Mouse (Mus musculus) midbrain, postnatal 0 days (tissue): ENCODE results near the gene Spg20. TPM values are rescaled to one million over a fixed set of nuclear protein-coding genes. Genes with fewer than 3 reads are reported as not detected.

Source experiments
- ATAC-seq: fragments of 200-750 bp; cut with Nextera tagmentation; 2 replicates; pipeline ENCODE4 v1.8.0; 2017; ENCODE audit warnings: moderate number of reproducible peaks, mild to moderate bottlenecking, moderate TSS enrichment, moderate library complexity; ENCODE audit not compliant: low FRiP score
- DNase-seq: peaks from one replicate; pipeline ENCODE4 v3.0.0-alpha.2; 2015; ENCODE audit warnings: low spot score
- H3K27ac ChIP-seq: fragments of 300-500 bp; sonication (generic); 2 replicates; pipeline ENCODE4 v1.5.1; 2014; ENCODE audit warnings: low read depth, mild to moderate bottlenecking, low read length, mixed read lengths
- H3K27me3 ChIP-seq: fragments of 300-500 bp; sonication (generic); 2 replicates; pipeline ENCODE4 v1.6.1; 2014; ENCODE audit warnings: low read length, control low read depth, mixed read lengths; ENCODE audit not compliant: insufficient read depth
- H3K36me3 ChIP-seq: fragments of 300-500 bp; sonication (generic); 2 replicates; pipeline ENCODE4 v1.6.1; 2014; ENCODE audit warnings: low read length, control low read depth, mixed read lengths; ENCODE audit not compliant: insufficient read depth
- H3K4me1 ChIP-seq: fragments of 300-500 bp; sonication (generic); 2 replicates; pipeline ENCODE4 v1.6.1; 2014; ENCODE audit warnings: mild to moderate bottlenecking, control low read depth, antibody characterized with exemption, low read length, mixed read lengths; ENCODE audit not compliant: insufficient read depth
- H3K4me2 ChIP-seq: fragments of 300-500 bp; sonication (generic); 2 replicates; pipeline ENCODE4 v1.6.1; 2014; ENCODE audit warnings: low read depth, mild to moderate bottlenecking, low read length, mixed read lengths; ENCODE audit not compliant: poor library complexity, severe bottlenecking
- H3K4me3 ChIP-seq: fragments of 300-500 bp; sonication (generic); 2 replicates; pipeline ENCODE4 v1.5.1; 2014; ENCODE audit warnings: low read depth, mild to moderate bottlenecking, low read length, moderate library complexity
- H3K9ac ChIP-seq: fragments of 300-500 bp; sonication (generic); replicated peaks from 2 replicates; pipeline ENCODE4 v1.6.1; 2014; ENCODE audit warnings: mild to moderate bottlenecking, low read length, moderate library complexity, mixed read lengths; ENCODE audit not compliant: poor library complexity, severe bottlenecking
- H3K9me3 ChIP-seq: fragments of 300-500 bp; sonication (generic); 2 replicates; pipeline ENCODE4 v1.6.1; 2016; ENCODE audit warnings: low read length, control low read depth
- CTCF ChIP-seq: IDR thresholded peaks from 2 replicates; pipeline ENCODE4 v1.5.1; 2016; ENCODE audit warnings: antibody characterized with exemption, mild to moderate bottlenecking
- WGBS: fragments of 180-500 bp; shearing (Covaris S2); extraction: QIAGEN DNeasy Blood & Tissue Kit; methylation state at CpG from one replicate; pipeline ENCODE4 v1.1.7; 2014; 5-methylcytosine and 5-hydroxymethylcytosine counted together
- polyA plus RNA-seq: library from polyadenylated mRNA; unstranded; fragments of >200 nt; fragmentation: Nextera tagmentation; extraction: Ambion mirVana; gene quantifications from 2 replicates; pipeline ENCODE4 v1.2.1, GENCODE M21; 2015
- total RNA-seq: library from RNA; depleted of rRNA; stranded (reverse); fragments of >200 nt; gene quantifications from 2 replicates; pipeline ENCODE4 v1.2.3, GENCODE M21; 2014

Spg20 gene
- total and polyA plus RNA-seq, 2 experiments from 2014 or later: 9.3 to 15.5 TPM

DNA sequence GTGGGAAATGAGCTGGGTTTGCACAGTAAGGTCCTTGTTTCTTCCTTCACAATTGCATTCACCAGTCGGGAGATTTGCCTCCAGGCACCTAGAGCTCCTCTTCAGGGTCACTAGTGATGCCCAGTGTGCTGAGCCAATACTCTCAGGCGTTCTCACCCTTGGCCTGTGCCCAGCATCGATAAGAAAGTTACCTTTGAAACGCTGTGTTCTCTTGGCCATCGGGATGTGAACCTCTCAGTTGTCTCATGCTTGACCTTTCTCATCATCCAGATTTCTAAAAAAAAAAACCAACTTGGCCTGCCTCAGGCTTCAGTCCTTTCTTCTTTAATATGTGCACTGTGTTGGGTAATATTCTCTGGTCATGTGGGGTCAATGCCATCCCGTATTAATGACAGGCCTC, 34.5 kb downstream of the Spg20 start:
- ATAC-seq: no peak
- WGBS: 78% methylated on average over 6 of the region's 6 CpGs
- H3K4me3 ChIP-seq: no peak overlapping the region
- H3K27ac ChIP-seq: no peak overlapping the region
- no peak overlapping the region for H3K4me2 ChIP-seq
- H3K36me3 ChIP-seq: no peaks in the 10 kb centered on the region
- H3K27me3 ChIP-seq: no peaks in the 10 kb centered on the region
- DNase-seq: no peak
- no peaks in the 10 kb centered on the region for H3K4me1 ChIP-seq
- no peak for TF ChIP-seq CTCF
- H3K9me3 ChIP-seq: no peaks in the 10 kb centered on the region
- H3K9ac ChIP-seq: no peak overlapping the region

DNA sequence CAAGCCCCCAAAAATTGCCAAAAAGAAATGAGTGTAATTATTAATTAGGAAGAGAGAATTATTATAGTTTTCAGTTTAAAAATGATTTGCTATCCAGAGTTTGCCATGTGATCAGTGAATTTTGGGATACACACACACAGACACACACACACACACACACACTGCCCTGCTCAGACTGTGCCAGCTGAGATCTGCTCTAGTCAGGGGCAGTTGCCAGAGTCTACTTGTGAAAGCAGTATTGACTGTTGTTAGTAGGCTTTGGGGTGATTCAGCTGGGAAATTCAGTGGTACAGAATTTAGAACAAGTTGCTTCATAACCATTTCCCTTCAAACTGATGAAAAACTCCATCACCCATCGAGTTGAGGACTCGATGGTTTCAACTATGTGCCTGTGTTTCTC, 35.2 kb downstream of the Spg20 start:
- TF ChIP-seq CTCF: no peak
- 75% methylated on average over 2 of the region's 2 CpGs for WGBS
- H3K36me3 ChIP-seq: no peaks in the 10 kb centered on the region
- H3K4me2 ChIP-seq: no peak overlapping the region
- no peaks in the 10 kb centered on the region for H3K9me3 ChIP-seq
- no peak overlapping the region for H3K9ac ChIP-seq
- DNase-seq (no peak), ATAC-seq (no peak)
- no peak overlapping the region for H3K4me3 ChIP-seq
- H3K27ac ChIP-seq: no peak overlapping the region
- no peaks in the 10 kb centered on the region for H3K27me3 ChIP-seq
- H3K4me1 ChIP-seq: no peaks in the 10 kb centered on the region

DNA sequence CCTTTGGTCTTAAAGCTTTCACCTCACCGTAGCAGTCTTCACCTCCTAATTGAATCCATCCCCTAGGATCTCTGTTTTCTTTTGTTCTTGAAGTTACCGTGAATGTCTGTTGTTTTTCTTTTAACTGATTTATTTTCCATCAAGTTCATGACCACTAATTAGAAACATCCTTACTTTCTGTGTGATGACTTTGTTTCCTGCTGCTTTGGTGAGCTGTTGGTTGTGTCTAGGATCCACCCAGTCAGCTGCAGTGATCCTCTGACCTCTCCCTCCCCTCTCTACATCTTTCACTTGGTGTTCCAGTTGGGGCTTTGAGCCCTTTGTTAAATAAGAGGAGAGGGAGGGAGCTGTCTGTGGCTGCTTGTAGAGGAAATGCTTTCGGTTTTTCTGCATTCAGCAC, 36.2 kb downstream of the Spg20 start:
- no peak overlapping the region for H3K4me2 ChIP-seq
- ATAC-seq (no peak), DNase-seq (no peak)
- no peaks in the 10 kb centered on the region for H3K27me3 ChIP-seq
- 34% methylated on average over 3 of the region's 3 CpGs for WGBS
- H3K4me3 ChIP-seq: no peak overlapping the region
- no peaks in the 10 kb centered on the region for H3K36me3 ChIP-seq
- H3K9ac ChIP-seq: no peak overlapping the region
- no peaks in the 10 kb centered on the region for H3K9me3 ChIP-seq
- H3K4me1 ChIP-seq: no peaks in the 10 kb centered on the region
- H3K27ac ChIP-seq: no peak overlapping the region
- no peak for TF ChIP-seq CTCF

DNA sequence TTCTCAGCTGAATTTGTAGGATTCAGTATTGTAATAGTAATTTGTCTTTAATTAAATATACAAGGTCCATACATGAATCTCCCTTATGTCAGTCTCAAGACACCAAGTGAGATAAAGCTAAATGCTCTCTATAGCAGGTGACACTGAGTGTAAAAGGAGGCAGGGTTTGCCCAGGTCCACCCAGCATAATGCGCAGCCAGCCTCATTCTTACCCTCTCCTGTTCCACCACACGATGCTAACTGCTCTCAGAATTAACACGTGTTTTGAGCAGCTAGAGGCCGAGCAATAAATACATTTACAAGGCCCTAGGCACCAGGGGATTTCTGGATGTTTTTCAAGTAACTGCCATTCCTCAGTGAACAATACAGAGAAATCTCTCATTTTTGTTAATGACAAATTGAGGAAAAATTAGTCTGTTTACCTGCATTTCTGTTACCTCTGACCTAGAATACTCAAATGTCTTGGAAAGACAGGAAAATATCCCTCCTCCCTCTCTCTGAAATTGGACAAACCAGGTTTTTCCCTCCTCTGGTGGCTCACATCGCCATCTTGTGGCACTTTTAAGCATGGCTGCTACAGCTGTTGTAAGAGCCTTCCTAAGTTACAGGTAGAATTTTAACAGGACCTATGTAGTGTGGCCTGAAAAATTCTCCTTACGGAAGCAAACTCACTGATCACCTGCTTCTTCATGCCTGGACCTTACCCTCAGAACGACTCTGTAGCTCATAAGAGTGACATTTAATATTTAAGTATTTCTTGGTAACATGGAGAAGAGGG, 39.9 kb downstream of the Spg20 start:
- Histone ChIP-seq H3K4me2 (no peak overlapping the region), H3K4me3 (no peak overlapping the region), H3K36me3 (no peaks in the 10 kb centered on the region), H3K4me1 (no peaks in the 10 kb centered on the region), H3K9ac (no peak overlapping the region), H3K27ac (no peak overlapping the region), H3K9me3 (no peaks in the 10 kb centered on the region), H3K27me3 (no peaks in the 10 kb centered on the region)
- DNase-seq (peak; percentile 84), ATAC-seq (peak; percentile 48; the same call in 1 of the 2 replicates)
- 33% methylated on average over 7 of the region's 7 CpGs for WGBS
- TF ChIP-seq CTCF: peak; percentile 98

DNA sequence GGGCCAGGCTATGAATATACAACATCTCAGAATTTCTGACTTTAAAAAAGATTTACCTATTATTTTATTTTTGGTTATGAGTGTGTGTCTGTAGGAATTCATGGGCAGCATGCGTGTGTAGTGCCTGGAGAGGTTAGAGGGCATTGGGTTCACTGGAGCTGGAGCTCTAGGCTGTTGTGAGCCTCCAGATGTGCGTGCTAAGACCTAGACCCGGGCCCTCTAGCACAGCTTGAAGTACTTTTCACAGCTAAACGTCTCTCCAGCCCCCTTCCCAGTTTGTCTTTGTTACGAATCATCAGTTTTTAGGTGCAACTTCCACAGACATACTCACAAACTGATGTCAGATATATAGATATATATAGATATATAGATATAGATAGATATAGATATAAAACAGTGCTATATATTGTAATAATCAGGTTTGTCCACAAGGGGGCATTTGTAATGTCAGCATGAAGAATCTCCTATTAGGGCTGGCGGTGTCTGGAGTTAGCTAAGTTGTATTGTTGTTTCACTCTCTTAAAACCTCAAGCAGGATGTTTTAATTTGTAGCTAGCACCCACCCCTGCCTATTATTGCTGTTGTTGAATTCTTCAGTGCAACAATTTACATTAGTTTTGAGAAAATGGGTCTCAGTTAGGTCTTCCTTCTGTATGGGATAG, 40.9 kb downstream of the Spg20 start:
- H3K4me1 ChIP-seq: no peaks in the 10 kb centered on the region
- 64% methylated on average over 6 of the region's 6 CpGs for WGBS
- no peak overlapping the region for H3K27ac ChIP-seq
- ATAC-seq: no peak
- no peak overlapping the region for H3K4me2 ChIP-seq
- no peak overlapping the region for H3K9ac ChIP-seq
- peak; percentile 74 for TF ChIP-seq CTCF
- H3K4me3 ChIP-seq: no peak overlapping the region
- peak; percentile 72 for DNase-seq
- no peaks in the 10 kb centered on the region for H3K9me3 ChIP-seq
- no peaks in the 10 kb centered on the region for H3K27me3 ChIP-seq
- H3K36me3 ChIP-seq: no peaks in the 10 kb centered on the region

DNA sequence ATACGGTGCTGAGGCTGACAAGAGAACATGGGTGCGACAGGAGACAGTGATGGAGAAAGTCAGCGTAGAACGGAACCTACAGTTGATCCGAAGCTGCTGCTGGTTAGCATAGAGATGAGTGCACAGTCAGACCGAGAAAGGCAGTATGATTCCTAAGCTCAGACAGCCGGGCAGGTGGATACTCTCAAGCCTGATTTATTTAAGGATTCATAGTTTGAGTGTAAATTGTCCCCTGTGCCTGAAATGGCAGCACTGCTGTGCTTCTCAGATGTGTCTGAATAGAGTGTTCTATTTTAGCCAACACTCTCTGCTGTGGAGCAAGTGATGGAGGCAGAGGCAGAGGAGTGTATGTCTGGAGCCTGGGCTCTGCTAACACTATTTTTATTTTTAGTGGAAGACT, 42.3 kb downstream of the Spg20 start:
- Histone ChIP-seq H3K4me2 (no peak overlapping the region), H3K36me3 (no peaks in the 10 kb centered on the region), H3K4me1 (no peaks in the 10 kb centered on the region), H3K9ac (no peak overlapping the region), H3K4me3 (no peak overlapping the region), H3K27ac (no peak overlapping the region), H3K27me3 (no peaks in the 10 kb centered on the region), H3K9me3 (no peaks in the 10 kb centered on the region)
- no peak for TF ChIP-seq CTCF
- WGBS: 86% methylated on average over 7 of the region's 7 CpGs
- ATAC-seq (no peak), DNase-seq (no peak)
